Mouse (Mus musculus) thymus, postnatal 25 days (tissue): ENCODE results near the gene Fam193b.

Experiments
- DNase-seq: peaks from one replicate; pipeline ENCODE4 v3.0.0; 2022

The Fam193b gene

GRCm38 (mm10) chr13:55494883-55495621 is 75.9 kb downstream of the Fam193b start:
- no peak for DNase-seq

DNA sequence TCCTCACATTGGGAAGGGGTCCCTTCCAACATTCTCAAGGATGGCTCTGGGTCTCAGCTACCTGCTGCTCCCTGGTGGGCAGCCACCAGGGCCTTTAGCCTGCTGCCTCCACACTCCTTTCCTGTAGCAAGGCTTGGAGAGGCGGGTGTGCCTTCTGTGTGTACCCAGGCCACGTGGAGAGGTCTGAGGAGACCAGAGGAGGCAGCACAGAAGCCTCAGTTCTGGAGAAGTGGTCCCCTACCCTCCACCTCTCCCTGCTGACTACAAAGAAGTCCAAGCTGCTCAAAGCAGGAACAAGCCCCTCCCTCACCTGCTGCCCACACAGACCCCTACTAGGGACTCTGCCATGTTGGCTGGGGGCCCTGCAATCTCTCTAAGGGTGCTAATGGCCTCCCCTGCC is 76.7 kb downstream of the Fam193b start:
- DNase-seq = no peak
